Mouse (Mus musculus): Measurements from ENCODE around the gene Wscd1. TPM values are rescaled to one million over a fixed set of nuclear protein-coding genes. Genes with fewer than 3 reads are reported as not detected.

Wscd1 gene
- polyA plus RNA-seq (2012; rRNA removed) (2.5 and 2.6 TPM in 2 replicates), polyA plus RNA-seq (2014; fragmentation: Nextera tagmentation; extraction: Ambion mirVana) (2.0 and 2.6 TPM in 2 replicates)

GRCm38 (mm10) chr11:71749671-71750070, at the start of gene Wscd1:
Gene Wscd1, plus strand, starts transcription at chr11:71749920.
- ATAC-seq (ENCODE audit: low FRiP score, low read depth), result no peak
- Histone ChIP-seq H3K4me1 (ENCODE audit: control insufficient read depth, insufficient read depth, low read length) (peaks cover 3% of the 10 kb centered on the region; the same call in 1 of the 2 replicates), H3K27me3 (ENCODE audit: control insufficient read depth, insufficient read depth, low read length) (peaks cover 39% of the 10 kb centered on the region), H3K9ac (ENCODE audit: low read depth, low read length, severe bottlenecking) (peak within 1 kb of the TSS; percentile 1; the same call in 1 of the 2 replicates), H3K4me2 (replicated peaks; ENCODE audit: low read depth, low read length, severe bottlenecking) (peak within 1 kb of the TSS; percentile 56), H3K27ac (replicated peaks; ENCODE audit: low read depth, low read length) (no peak within 1 kb of the TSS), H3K4me3 (replicated peaks; ENCODE audit: low read length) (peak within 1 kb of the TSS; percentile 36), H3K36me3 (ENCODE audit: control insufficient read depth, insufficient read depth, low read length) (no peaks in the 10 kb centered on the region), H3K9me3 (ENCODE audit: control insufficient read depth, low read length) (no peaks in the 10 kb centered on the region)
- 7% methylated on average over 5 of the region's 5 CpGs for WGBS
- no peak for DNase-seq (ENCODE audit: low spot score)
- TF ChIP-seq POLR2A (IDR thresholded peaks at IDR 0.05; ENCODE audit: borderline replicate concordance, extremely low read depth, insufficient read depth, insufficient read length), result no peak

DNA sequence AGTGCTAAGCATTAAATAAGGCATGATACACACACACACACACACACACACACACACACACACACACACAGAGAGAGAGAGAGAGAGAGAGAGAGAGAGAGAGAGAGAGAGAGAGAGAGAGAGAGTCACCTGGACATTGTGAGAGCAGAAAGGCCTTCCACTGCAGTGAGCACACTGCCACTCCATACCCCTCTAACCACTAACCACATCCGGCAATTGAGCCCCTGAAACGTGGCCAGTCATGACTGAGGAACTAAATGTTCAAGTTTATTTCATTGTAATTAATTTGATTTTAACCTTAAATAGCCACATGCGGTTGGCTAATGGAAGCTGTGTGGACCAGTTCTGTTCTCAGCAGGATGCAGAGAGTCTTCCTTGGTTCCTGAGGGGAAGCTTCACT, 21.7 kb upstream of the Wscd1 start:
- Histone ChIP-seq H3K4me2 (replicated peaks; ENCODE audit: low read depth, low read length, severe bottlenecking) (no peak overlapping the region), H3K9ac (ENCODE audit: low read depth, low read length, severe bottlenecking) (no peak overlapping the region), H3K27me3 (ENCODE audit: control insufficient read depth, insufficient read depth, low read length) (no peaks in the 10 kb centered on the region), H3K27ac (replicated peaks; ENCODE audit: low read depth, low read length) (no peak overlapping the region), H3K4me1 (ENCODE audit: control insufficient read depth, insufficient read depth, low read length) (no peaks in the 10 kb centered on the region), H3K4me3 (replicated peaks; ENCODE audit: low read length) (no peak overlapping the region), H3K36me3 (ENCODE audit: control insufficient read depth, insufficient read depth, low read length) (no peaks in the 10 kb centered on the region), H3K9me3 (ENCODE audit: control insufficient read depth, low read length) (no peaks in the 10 kb centered on the region)
- DNase-seq (ENCODE audit: low spot score), result no peak
- no peak for ATAC-seq (ENCODE audit: low FRiP score, low read depth)
- 74% methylated on average over 3 of the region's 3 CpGs for WGBS
- no peak for TF ChIP-seq POLR2A (IDR thresholded peaks at IDR 0.05; ENCODE audit: borderline replicate concordance, extremely low read depth, insufficient read depth, insufficient read length)

DNA sequence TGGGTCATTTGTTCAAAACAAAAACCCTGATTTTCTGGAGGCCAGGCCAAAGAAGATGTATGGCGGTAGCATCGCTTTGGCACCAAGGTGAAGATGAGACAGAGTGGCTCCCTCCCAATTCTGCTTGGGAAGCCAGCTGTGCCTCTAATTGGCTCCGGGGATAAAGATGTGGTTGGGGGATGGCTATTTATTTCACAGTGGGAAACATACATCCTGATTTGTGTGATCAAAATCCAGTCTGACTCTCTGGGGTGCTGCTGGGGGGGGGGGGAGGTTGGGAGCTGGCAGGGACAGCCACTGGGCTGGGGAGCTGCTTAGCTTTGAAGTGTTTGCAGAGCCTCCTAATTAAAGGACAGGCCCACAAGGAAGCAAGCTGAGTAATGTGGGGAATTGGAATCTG, 20.4 kb upstream of the Wscd1 start:
- Histone ChIP-seq H3K9ac (ENCODE audit: low read depth, low read length, severe bottlenecking) (no peak overlapping the region), H3K9me3 (ENCODE audit: control insufficient read depth, low read length) (no peaks in the 10 kb centered on the region), H3K27me3 (ENCODE audit: control insufficient read depth, insufficient read depth, low read length) (no peaks in the 10 kb centered on the region), H3K36me3 (ENCODE audit: control insufficient read depth, insufficient read depth, low read length) (no peaks in the 10 kb centered on the region), H3K4me3 (replicated peaks; ENCODE audit: low read length) (no peak overlapping the region), H3K27ac (replicated peaks; ENCODE audit: low read depth, low read length) (no peak overlapping the region), H3K4me2 (replicated peaks; ENCODE audit: low read depth, low read length, severe bottlenecking) (no peak overlapping the region), H3K4me1 (ENCODE audit: control insufficient read depth, insufficient read depth, low read length) (no peaks in the 10 kb centered on the region)
- TF ChIP-seq POLR2A (IDR thresholded peaks at IDR 0.05; ENCODE audit: borderline replicate concordance, extremely low read depth, insufficient read depth, insufficient read length), result no peak
- no peak for DNase-seq (ENCODE audit: low spot score)
- no peak for ATAC-seq (ENCODE audit: low FRiP score, low read depth)
- WGBS, result 73% methylated on average over 3 of the region's 3 CpGs

GRCm38 (mm10) chr11:71733771-71734170, 15.9 kb upstream of the Wscd1 start:
- no peak for TF ChIP-seq POLR2A (IDR thresholded peaks at IDR 0.05; ENCODE audit: borderline replicate concordance, extremely low read depth, insufficient read depth, insufficient read length)
- H3K36me3 ChIP-seq (ENCODE audit: control insufficient read depth, insufficient read depth, low read length), result no peaks in the 10 kb centered on the region
- no peak overlapping the region for H3K9ac ChIP-seq (ENCODE audit: low read depth, low read length, severe bottlenecking)
- no peak overlapping the region for H3K27ac ChIP-seq (replicated peaks; ENCODE audit: low read depth, low read length)
- ATAC-seq (ENCODE audit: low FRiP score, low read depth) (no peak), DNase-seq (ENCODE audit: low spot score) (no peak)
- no peaks in the 10 kb centered on the region for H3K9me3 ChIP-seq (ENCODE audit: control insufficient read depth, low read length)
- 46% methylated on average over 4 of the region's 4 CpGs for WGBS
- no peaks in the 10 kb centered on the region for H3K27me3 ChIP-seq (ENCODE audit: control insufficient read depth, insufficient read depth, low read length)
- H3K4me2 ChIP-seq (replicated peaks; ENCODE audit: low read depth, low read length, severe bottlenecking), result no peak overlapping the region
- no peak overlapping the region for H3K4me3 ChIP-seq (replicated peaks; ENCODE audit: low read length)
- no peaks in the 10 kb centered on the region for H3K4me1 ChIP-seq (ENCODE audit: control insufficient read depth, insufficient read depth, low read length)

- H3K4me1 ChIP-seq (ENCODE audit: control insufficient read depth, insufficient read depth, low read length), result no peaks in the 10 kb centered on the region
- DNase-seq (ENCODE audit: low spot score) (no peak), ATAC-seq (ENCODE audit: low FRiP score, low read depth) (no peak)
- H3K36me3 ChIP-seq (ENCODE audit: control insufficient read depth, insufficient read depth, low read length), result no peaks in the 10 kb centered on the region
- WGBS, result 29% methylated on average over 5 of the region's 5 CpGs
- H3K4me3 ChIP-seq (replicated peaks; ENCODE audit: low read length), result no peak overlapping the region
- H3K9ac ChIP-seq (ENCODE audit: low read depth, low read length, severe bottlenecking), result no peak overlapping the region
- H3K4me2 ChIP-seq (replicated peaks; ENCODE audit: low read depth, low read length, severe bottlenecking), result no peak overlapping the region
- no peaks in the 10 kb centered on the region for H3K9me3 ChIP-seq (ENCODE audit: control insufficient read depth, low read length)
- no peak overlapping the region for H3K27ac ChIP-seq (replicated peaks; ENCODE audit: low read depth, low read length)
- no peak for TF ChIP-seq POLR2A (IDR thresholded peaks at IDR 0.05; ENCODE audit: borderline replicate concordance, extremely low read depth, insufficient read depth, insufficient read length)
- no peaks in the 10 kb centered on the region for H3K27me3 ChIP-seq (ENCODE audit: control insufficient read depth, insufficient read depth, low read length)
Observed at GRCm38 (mm10) chr11:71737106-71737505, 12.6 kb upstream of the Wscd1 start.
